Mouse (Mus musculus): Measurements from ENCODE around the gene Tmem161a. TPM values are rescaled to one million over a fixed set of nuclear protein-coding genes. Genes with fewer than 3 reads are reported as not detected.
A peak's percentile ranks its signal among the peaks of the same experiment; 100 is the strongest.
"Not testable (repeated sequence)": the region's sequence is repeated elsewhere in the genome, so short reads cannot be mapped to it uniquely, and the experiment has no call there.

Gene Tmem161a
- total and polyA plus RNA-seq, 2 experiments, result 20.4 to 60.4 TPM

DNA sequence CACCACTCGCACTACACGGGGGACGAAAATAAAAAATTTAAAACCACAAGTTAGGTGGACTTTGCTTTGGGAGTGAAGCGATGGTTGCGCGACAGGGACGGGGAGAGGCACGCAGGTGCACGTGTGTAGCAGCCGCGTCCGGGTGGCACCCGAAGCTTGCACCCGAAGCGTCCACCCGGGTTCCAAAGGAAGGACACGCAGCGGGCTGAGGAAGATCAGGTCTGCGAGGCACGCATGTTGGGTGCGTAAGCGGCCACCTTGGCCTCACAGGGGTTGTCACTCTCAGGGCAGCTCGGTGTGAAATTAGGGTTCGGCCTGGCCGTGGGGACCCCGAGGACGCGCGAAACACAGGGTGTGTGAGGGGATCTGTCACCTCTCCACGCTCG lies 39.6 kb downstream of the Tmem161a start:
- no peak for DNase-seq (ENCODE audit: extremely low read depth, low read depth, low spot score)
- peak overlapping the region; percentile 67 for H3K4me3 ChIP-seq (ENCODE audit: insufficient read depth, low read depth, low read length)
- peaks cover 19% of the 10 kb centered on the region for H3K4me1 ChIP-seq (ENCODE audit: control insufficient read depth, insufficient read depth, low read length)
- peak overlapping the region; percentile 82 for H3K27ac ChIP-seq (replicated peaks; ENCODE audit: insufficient read depth, low read depth, low read length)
- H3K9ac ChIP-seq (ENCODE audit: low read depth, low read length), result peak overlapping the region; percentile 92
- under 1% methylated on average over 30 of the region's 31 CpGs for WGBS
- peaks cover 35% of the 10 kb centered on the region; the same call in 1 of the 2 replicates for H3K79me2 ChIP-seq (ENCODE audit: control insufficient read depth, insufficient read depth, low read length)
- TF ChIP-seq CTCF (IDR thresholded peaks at IDR 0.05; ENCODE audit: low read depth, low read length), result no peak
- TF ChIP-seq POLR2A (IDR thresholded peaks at IDR 0.05; ENCODE audit: extremely low read depth, insufficient read depth, low read length), result no peak
- H3K27me3 ChIP-seq (ENCODE audit: control insufficient read depth, insufficient read depth, low read length), result no peaks in the 10 kb centered on the region
- H3K36me3 ChIP-seq (ENCODE audit: control insufficient read depth, insufficient read depth, low read length), result no peaks in the 10 kb centered on the region

DNA sequence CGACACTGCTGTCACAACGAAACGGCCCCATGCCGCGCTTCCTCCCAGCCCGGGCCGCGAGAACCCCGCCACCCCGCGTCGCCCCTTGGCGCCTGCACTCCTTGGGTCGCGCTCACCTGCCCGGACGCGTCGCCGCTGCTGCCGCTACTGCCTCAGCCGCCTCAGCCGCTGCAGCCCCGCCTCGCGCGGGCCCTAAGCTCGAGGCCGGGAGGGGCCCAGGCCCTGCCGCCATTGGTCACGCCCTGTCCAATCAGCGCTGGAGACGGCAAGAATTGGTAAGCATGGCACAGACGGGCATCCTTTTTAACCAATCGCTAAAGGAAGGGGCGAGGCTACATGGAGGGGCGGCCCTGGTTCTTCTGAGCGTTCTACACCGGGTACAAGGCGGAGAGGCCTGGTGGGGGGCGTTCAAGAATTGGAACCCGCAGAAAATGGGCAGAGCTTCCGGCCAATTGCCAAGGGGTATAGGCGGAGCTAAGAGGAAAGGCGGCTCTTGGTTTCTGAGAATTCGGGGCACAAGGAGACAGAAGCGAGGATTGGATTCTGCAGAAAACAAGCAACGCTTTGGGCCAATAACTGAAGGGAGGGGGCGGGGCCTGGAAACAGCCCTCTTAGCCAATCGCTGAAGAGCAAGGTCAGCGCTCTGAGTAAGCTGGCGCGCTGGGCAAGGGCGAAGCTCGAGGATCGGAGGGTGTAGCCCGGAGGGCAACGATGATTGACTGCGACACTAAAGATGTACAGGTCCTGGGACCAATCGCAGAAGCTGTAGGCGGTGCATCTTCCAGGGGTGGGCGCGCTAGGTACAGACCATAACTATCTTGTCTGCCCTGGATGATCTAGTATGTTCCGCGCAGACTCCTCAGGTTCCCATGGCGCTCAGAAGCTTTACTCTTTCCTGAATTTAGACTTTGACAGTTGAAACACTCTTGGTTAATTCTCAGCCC lies 40.2 kb downstream of the Tmem161a start, which contains the start of gene Slc25a42:
Gene Slc25a42, minus strand, starts transcription at position 194 of the 944 bp plus-strand sequence.
- Histone ChIP-seq H3K27ac (replicated peaks; ENCODE audit: insufficient read depth, low read depth, low read length) (peak within 1 kb of the TSS; percentile 90), H3K9ac (ENCODE audit: low read depth, low read length) (peak within 1 kb of the TSS; percentile 92), H3K27me3 (ENCODE audit: control insufficient read depth, insufficient read depth, low read length) (no peaks in the 10 kb centered on the region), H3K4me3 (ENCODE audit: insufficient read depth, low read depth, low read length) (peak within 1 kb of the TSS; percentile 67), H3K79me2 (ENCODE audit: control insufficient read depth, insufficient read depth, low read length) (peaks cover 28% of the 10 kb centered on the region; the same call in 1 of the 2 replicates), H3K4me1 (ENCODE audit: control insufficient read depth, insufficient read depth, low read length) (peaks cover 18% of the 10 kb centered on the region), H3K36me3 (ENCODE audit: control insufficient read depth, insufficient read depth, low read length) (no peaks in the 10 kb centered on the region)
- under 1% methylated on average over 64 of the region's 66 CpGs for WGBS
- TF ChIP-seq POLR2A (IDR thresholded peaks at IDR 0.05; ENCODE audit: extremely low read depth, insufficient read depth, low read length) (peak; percentile 96), CTCF (IDR thresholded peaks at IDR 0.05; ENCODE audit: low read depth, low read length) (no peak)
- DNase-seq (ENCODE audit: extremely low read depth, low read depth, low spot score), result peak; percentile 99

DNA sequence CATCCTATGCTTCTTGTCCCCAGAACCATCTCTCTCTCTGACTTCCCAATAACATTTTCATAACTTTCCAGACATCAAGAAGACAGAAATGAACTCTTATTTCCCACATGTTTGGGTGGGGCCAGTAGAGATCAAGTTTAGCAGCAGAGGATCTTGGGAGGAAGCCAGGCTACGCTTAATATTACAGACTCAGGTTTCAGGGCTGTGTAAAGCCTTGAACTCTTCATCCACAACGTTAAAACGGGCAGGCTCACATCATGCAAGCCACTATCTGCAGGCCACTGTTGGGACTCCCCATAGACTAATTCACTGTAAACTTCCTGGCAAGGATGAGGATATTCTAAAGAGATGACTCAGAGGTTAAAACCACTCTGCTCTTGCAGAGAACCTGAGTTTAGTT lies 42.3 kb downstream of the Tmem161a start:
- WGBS, result 76% methylated on average over 3 of the region's 3 CpGs
- TF ChIP-seq POLR2A (IDR thresholded peaks at IDR 0.05; ENCODE audit: extremely low read depth, insufficient read depth, low read length), result no peak
- TF ChIP-seq CTCF (IDR thresholded peaks at IDR 0.05; ENCODE audit: low read depth, low read length), result no peak

DNA sequence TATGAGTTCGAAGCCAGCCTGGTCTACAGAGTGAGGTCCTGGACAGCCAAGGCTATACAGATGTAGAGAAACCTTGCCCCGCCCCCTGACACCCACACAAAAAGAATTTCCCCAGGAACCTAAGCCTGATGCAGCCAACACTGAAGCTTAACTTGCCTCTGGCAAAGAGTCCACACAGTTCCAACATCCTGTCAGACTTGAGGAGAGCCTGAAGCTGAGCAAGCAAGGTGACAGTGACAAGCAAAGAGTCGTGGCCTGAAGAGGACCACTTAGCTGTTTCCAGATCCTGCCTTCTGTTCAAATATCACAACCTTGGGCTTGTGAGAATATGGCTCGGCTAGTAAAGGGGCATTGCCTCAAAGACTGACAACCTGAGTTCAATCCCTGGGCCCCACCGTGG lies 42.9 kb downstream of the Tmem161a start:
- peaks cover 26% of the 10 kb centered on the region for H3K4me1 ChIP-seq (ENCODE audit: control insufficient read depth, insufficient read depth, low read length)
- no peak for DNase-seq (ENCODE audit: extremely low read depth, low read depth, low spot score)
- H3K4me3 ChIP-seq (ENCODE audit: insufficient read depth, low read depth, low read length), result no peak overlapping the region
- no peak overlapping the region for H3K9ac ChIP-seq (ENCODE audit: low read depth, low read length)
- no peaks in the 10 kb centered on the region for H3K36me3 ChIP-seq (ENCODE audit: control insufficient read depth, insufficient read depth, low read length)
- no peaks in the 10 kb centered on the region for H3K27me3 ChIP-seq (ENCODE audit: control insufficient read depth, insufficient read depth, low read length)
- no peak overlapping the region for H3K27ac ChIP-seq (replicated peaks; ENCODE audit: insufficient read depth, low read depth, low read length)
- TF ChIP-seq POLR2A (IDR thresholded peaks at IDR 0.05; ENCODE audit: extremely low read depth, insufficient read depth, low read length), result no peak
- no peak for TF ChIP-seq CTCF (IDR thresholded peaks at IDR 0.05; ENCODE audit: low read depth, low read length)
- peaks cover 16% of the 10 kb centered on the region; the same call in 1 of the 2 replicates for H3K79me2 ChIP-seq (ENCODE audit: control insufficient read depth, insufficient read depth, low read length)
- WGBS, result 84% methylated on average over 5 of the region's 5 CpGs

More for the DNA sequence above, 42.3 kb downstream of the Tmem161a start:
- H3K9ac ChIP-seq (ENCODE audit: low read depth, low read length), result no peak overlapping the region
- H3K4me1 ChIP-seq (ENCODE audit: control insufficient read depth, insufficient read depth, low read length), result peaks cover 22% of the 10 kb centered on the region
- DNase-seq (ENCODE audit: extremely low read depth, low read depth, low spot score), result no peak
- H3K4me3 ChIP-seq (ENCODE audit: insufficient read depth, low read depth, low read length), result no peak overlapping the region
- H3K36me3 ChIP-seq (ENCODE audit: control insufficient read depth, insufficient read depth, low read length), result no peaks in the 10 kb centered on the region
- peaks cover 17% of the 10 kb centered on the region; the same call in 1 of the 2 replicates for H3K79me2 ChIP-seq (ENCODE audit: control insufficient read depth, insufficient read depth, low read length)
- H3K27me3 ChIP-seq (ENCODE audit: control insufficient read depth, insufficient read depth, low read length), result no peaks in the 10 kb centered on the region
- H3K27ac ChIP-seq (replicated peaks; ENCODE audit: insufficient read depth, low read depth, low read length), result no peak overlapping the region

DNA sequence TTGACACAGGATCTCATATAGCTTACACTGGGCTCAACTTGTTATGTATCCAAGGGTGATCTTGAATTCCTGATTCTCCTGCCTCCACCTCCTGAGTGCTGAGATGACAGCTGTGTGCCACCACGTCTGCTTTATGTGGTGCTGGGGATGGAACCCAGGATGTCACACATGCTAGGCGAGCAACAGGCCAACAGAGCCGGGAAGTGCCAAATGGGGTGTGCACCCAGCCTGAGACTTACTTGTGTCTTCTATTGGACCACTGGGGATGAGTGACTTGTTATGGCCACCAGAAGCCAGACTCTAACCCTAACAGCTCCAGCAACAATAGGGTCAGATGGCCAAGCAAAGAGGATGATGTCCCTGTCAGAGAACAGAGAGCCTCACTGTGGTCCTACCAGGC lies 44.0 kb downstream of the Tmem161a start:
- not testable (repeated sequence) for H3K27me3 ChIP-seq (ENCODE audit: control insufficient read depth, insufficient read depth, low read length); H3K27ac ChIP-seq (replicated peaks; ENCODE audit: insufficient read depth, low read depth, low read length); H3K4me3 ChIP-seq (ENCODE audit: insufficient read depth, low read depth, low read length); H3K79me2 ChIP-seq (ENCODE audit: control insufficient read depth, insufficient read depth, low read length); H3K36me3 ChIP-seq (ENCODE audit: control insufficient read depth, insufficient read depth, low read length); H3K9ac ChIP-seq (ENCODE audit: low read depth, low read length); DNase-seq (ENCODE audit: extremely low read depth, low read depth, low spot score)
- WGBS, result 49% methylated on average over 3 of the region's 3 CpGs
- H3K4me1 ChIP-seq (ENCODE audit: control insufficient read depth, insufficient read depth, low read length), result peaks cover 35% of the 10 kb centered on the region

DNA sequence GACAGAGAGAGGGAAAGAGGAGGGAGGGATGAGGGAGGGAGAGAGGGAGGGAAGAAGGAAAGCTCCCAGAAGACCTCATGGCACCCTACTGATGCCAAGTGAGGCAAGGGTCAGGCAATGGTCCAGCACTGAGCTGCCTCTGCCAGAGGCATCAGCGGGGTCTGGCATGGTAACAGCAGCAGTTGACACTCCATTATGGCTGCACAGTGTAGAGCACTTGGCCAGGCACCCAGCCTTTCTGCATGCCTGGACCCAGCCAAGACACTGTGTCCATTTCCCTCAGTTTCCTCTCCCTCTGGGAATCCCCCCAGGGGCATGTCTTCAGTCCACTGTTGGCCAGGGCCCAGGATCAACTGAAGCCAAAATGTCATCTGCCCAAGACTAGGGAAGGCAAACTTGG lies 44.4 kb downstream of the Tmem161a start:
- Histone ChIP-seq H3K27ac (replicated peaks; ENCODE audit: insufficient read depth, low read depth, low read length) (no peak overlapping the region; the same call in 1 of the 2 replicates), H3K4me1 (ENCODE audit: control insufficient read depth, insufficient read depth, low read length) (peaks cover 38% of the 10 kb centered on the region), H3K4me3 (ENCODE audit: insufficient read depth, low read depth, low read length) (no peak overlapping the region), H3K27me3 (ENCODE audit: control insufficient read depth, insufficient read depth, low read length) (no peaks in the 10 kb centered on the region), H3K36me3 (ENCODE audit: control insufficient read depth, insufficient read depth, low read length) (no peaks in the 10 kb centered on the region), H3K9ac (ENCODE audit: low read depth, low read length) (no peak overlapping the region), H3K79me2 (ENCODE audit: control insufficient read depth, insufficient read depth, low read length) (peaks cover 5% of the 10 kb centered on the region; the same call in 1 of the 2 replicates)
- TF ChIP-seq CTCF (IDR thresholded peaks at IDR 0.05; ENCODE audit: low read depth, low read length) (no peak), POLR2A (IDR thresholded peaks at IDR 0.05; ENCODE audit: extremely low read depth, insufficient read depth, low read length) (no peak)
- 32% methylated on average over 1 of the region's 1 CpGs for WGBS
- peak; percentile 84 for DNase-seq (ENCODE audit: extremely low read depth, low read depth, low spot score)
